Mouse (Mus musculus) brain, adult 10 weeks (tissue): ENCODE measurements around the gene Itgb2l. TPM values are rescaled to one million over a fixed set of nuclear protein-coding genes. Genes with fewer than 3 reads are reported as not detected.

Source experiments
- polyA plus RNA-seq: library from polyadenylated mRNA; stranded (reverse); fragments of 350-450 nt; fragmentation: Illumina TruSeq; extraction: RNeasy Lipid Tissue Mini Kit (QIAGEN cat#74804); gene quantifications from one replicate; pipeline ENCODE4 v1.2.3, GENCODE M21; 2015; ENCODE audit warnings: low read depth, low replicate concordance

Gene Itgb2l
- polyA plus RNA-seq, result not detected

GRCm38 (mm10) chr16:96443468-96443867 is at the start of gene Itgb2l:
Itgb2l (minus strand) TSS chr16:96443619.

GRCm38 (mm10) chr16:96467445-96467844 is 24.0 kb upstream of the Itgb2l start, which contains the start of gene Pcp4:
Pcp4 (plus strand) TSS chr16:96467606.

Other genes starting within 250 kb of the Itgb2l start
- 3.1 TPM for gene Sh3bgr, start 243.2 kb downstream of the Itgb2l start, polyA plus RNA-seq
- gene B3galt5, start 207.8 kb downstream of the Itgb2l start, polyA plus RNA-seq, result 33.4 TPM
- gene Pcp4, start 24.0 kb upstream of the Itgb2l start, polyA plus RNA-seq, result 1,843 TPM